Mouse (Mus musculus) kidney, adult 9 months (tissue): ENCODE data around the gene Nim1k.
"Not testable (repeated sequence)": the region's sequence is repeated elsewhere in the genome, so short reads cannot be mapped to it uniquely, and the experiment has no call there.

Experiments used
- DNase-seq: peaks from one replicate; pipeline ENCODE4 v3.0.0; 2022

Nim1k gene

GRCm38 (mm10) chr13:119727608-119728387, 27.9 kb downstream of the Nim1k start:
- no peak for DNase-seq

- DNase-seq, result peak; percentile 48
Observed at GRCm38 (mm10) chr13:119724541-119724940, 31.1 kb downstream of the Nim1k start.

- peak; percentile 42 for DNase-seq
Observed at GRCm38 (mm10) chr13:119723368-119723767, 32.3 kb downstream of the Nim1k start.

- DNase-seq, result no peak
Observed at GRCm38 (mm10) chr13:119722447-119722846, 33.2 kb downstream of the Nim1k start.

- no peak for DNase-seq
Observed at GRCm38 (mm10) chr13:119716105-119716504, 39.6 kb downstream of the Nim1k start.

GRCm38 (mm10) chr13:119713821-119714220, 41.9 kb downstream of the Nim1k start:
- no peak for DNase-seq

GRCm38 (mm10) chr13:119713107-119713787, 42.4 kb downstream of the Nim1k start:
- DNase-seq, result no peak

- DNase-seq, result no peak
Observed at GRCm38 (mm10) chr13:119712463-119712862, 43.2 kb downstream of the Nim1k start.

- no peak for DNase-seq
Observed at GRCm38 (mm10) chr13:119710268-119710610, 45.4 kb downstream of the Nim1k start.

GRCm38 (mm10) chr13:119709388-119710267, 46.1 kb downstream of the Nim1k start:
- no peak for DNase-seq

GRCm38 (mm10) chr13:119708941-119709340, 46.7 kb downstream of the Nim1k start:
- DNase-seq, result no peak

- DNase-seq, result peak; percentile 77
Observed at GRCm38 (mm10) chr13:119707906-119708305, 47.8 kb downstream of the Nim1k start.

- peak; percentile 62 for DNase-seq
Observed at GRCm38 (mm10) chr13:119706953-119707352, 48.7 kb downstream of the Nim1k start.

GRCm38 (mm10) chr13:119706278-119706880, 49.3 kb downstream of the Nim1k start:
- not testable (repeated sequence) for DNase-seq

GRCm38 (mm10) chr13:119704280-119704679, 51.4 kb downstream of the Nim1k start:
- no peak for DNase-seq

- peak; percentile 85 for DNase-seq
Observed at GRCm38 (mm10) chr13:119698436-119698835, 57.2 kb downstream of the Nim1k start.

GRCm38 (mm10) chr13:119696496-119696895, 59.2 kb downstream of the Nim1k start:
- DNase-seq, result peak; percentile 74

- DNase-seq, result no peak
Observed at GRCm38 (mm10) chr13:119695676-119696075, 60.0 kb downstream of the Nim1k start.

- not testable (repeated sequence) for DNase-seq
Observed at GRCm38 (mm10) chr13:119691958-119692357, 63.7 kb downstream of the Nim1k start.

GRCm38 (mm10) chr13:119690876-119691620, 64.6 kb downstream of the Nim1k start:
- DNase-seq, result peak; percentile 93

GRCm38 (mm10) chr13:119690039-119690728, 65.5 kb downstream of the Nim1k start, which contains the start of gene Hmgcs1:
Gene Hmgcs1, plus strand, starts transcription at chr13:119690379.
- DNase-seq, result peak; percentile 99

GRCm38 (mm10) chr13:119689709-119690038, 66.0 kb downstream of the Nim1k start:
- no peak for DNase-seq
